Mouse (Mus musculus) heart, embryonic 11.5 days (tissue): ENCODE measurements around the gene Arhgef17. TPM values are rescaled to one million over a fixed set of nuclear protein-coding genes. Genes with fewer than 3 reads are reported as not detected.
"Not testable (repeated sequence)": the region's sequence is repeated elsewhere in the genome, so short reads cannot be mapped to it uniquely, and the experiment has no call there.

Experiments used
- ATAC-seq: fragments of 200-750 bp; cut with Nextera tagmentation; replicated peaks from 2 replicates; pipeline ENCODE4 v1.8.0; 2017; ENCODE audit warnings: moderate library complexity; ENCODE audit not compliant: insufficient number of reproducible peaks, low FRiP score, low TSS enrichment
- H3K27ac ChIP-seq: fragments of 300-500 bp; sonication (generic); 2 replicates; pipeline ENCODE4 v1.5.1; 2014; ENCODE audit warnings: mild to moderate bottlenecking, low read depth, low read length
- H3K27me3 ChIP-seq: fragments of 300-500 bp; sonication (generic); 2 replicates; pipeline ENCODE4 v1.6.1; 2014; ENCODE audit warnings: mild to moderate bottlenecking, low read length, mixed read lengths; ENCODE audit not compliant: control insufficient read depth, insufficient read depth
- H3K36me3 ChIP-seq: fragments of 300-500 bp; sonication (generic); 2 replicates; pipeline ENCODE4 v1.6.1; 2014; ENCODE audit warnings: mild to moderate bottlenecking, low read length, moderate library complexity, mixed read lengths; ENCODE audit not compliant: control insufficient read depth, insufficient read depth
- H3K4me1 ChIP-seq: fragments of 300-500 bp; sonication (generic); 2 replicates; pipeline ENCODE4 v1.6.1; 2014; ENCODE audit warnings: low read length; ENCODE audit not compliant: control insufficient read depth, insufficient read depth
- H3K4me2 ChIP-seq: fragments of 300-500 bp; sonication (generic); 2 replicates; pipeline ENCODE4 v1.6.1; 2014; ENCODE audit warnings: mild to moderate bottlenecking, moderate library complexity
- H3K4me3 ChIP-seq: fragments of 300-500 bp; sonication (generic); 2 replicates; pipeline ENCODE4 v1.5.1; 2014; ENCODE audit warnings: low read depth, low read length
- H3K9ac ChIP-seq: fragments of 300-500 bp; sonication (generic); 2 replicates; pipeline ENCODE4 v1.6.1; 2014; ENCODE audit warnings: mild to moderate bottlenecking, low read depth, low read length, moderate library complexity
- H3K9me3 ChIP-seq: fragments of 300-500 bp; sonication (generic); replicated peaks from 2 replicates; pipeline ENCODE4 v1.6.1; 2016; ENCODE audit warnings: low read length; ENCODE audit not compliant: control insufficient read depth
- WGBS: fragments of 180-500 bp; shearing (Covaris S2); extraction: QIAGEN DNeasy Blood & Tissue Kit; methylation state at CpG from one replicate; pipeline ENCODE4 v1.1.7; 2014; ENCODE audit not compliant: insufficient replicate concordance; 5-methylcytosine and 5-hydroxymethylcytosine counted together
- polyA plus RNA-seq: library from polyadenylated mRNA; unstranded; fragments of >200 nt; fragmentation: Nextera tagmentation; extraction: Ambion mirVana; gene quantifications from 2 replicates; pipeline ENCODE4 v1.2.1, GENCODE M21; 2014

The Arhgef17 gene
- polyA plus RNA-seq, 1 experiment from 2014 or later: 8.5 TPM

GRCm38 (mm10) chr7:100849508-100849907 is 82.4 kb downstream of the Arhgef17 start:
- Histone ChIP-seq H3K27me3 (no peaks in the 10 kb centered on the region), H3K9ac (no peak overlapping the region), H3K4me3 (no peak overlapping the region), H3K27ac (no peak overlapping the region), H3K9me3 (no peaks in the 10 kb centered on the region), H3K4me2 (no peak overlapping the region), H3K4me1 (peaks cover 38% of the 10 kb centered on the region), H3K36me3 (0 out of 2 replicates have a peak, but pooled peaks cover 2% of the 10 kb centered on the region)
- no peak for ATAC-seq
- WGBS: 92% methylated on average over 2 of the region's 2 CpGs

GRCm38 (mm10) chr7:100848744-100849143 is 83.2 kb downstream of the Arhgef17 start:
- 36% methylated on average over 6 of the region's 6 CpGs for WGBS
- no peaks in the 10 kb centered on the region for H3K27me3 ChIP-seq
- H3K4me3 ChIP-seq: no peak overlapping the region
- H3K27ac ChIP-seq: no peak overlapping the region
- H3K4me1 ChIP-seq: peaks cover 38% of the 10 kb centered on the region
- H3K36me3 ChIP-seq: 0 out of 2 replicates have a peak, but pooled peaks cover 2% of the 10 kb centered on the region
- H3K9ac ChIP-seq: no peak overlapping the region
- no peaks in the 10 kb centered on the region for H3K9me3 ChIP-seq
- no peak for ATAC-seq
- H3K4me2 ChIP-seq: no peak overlapping the region

DNA sequence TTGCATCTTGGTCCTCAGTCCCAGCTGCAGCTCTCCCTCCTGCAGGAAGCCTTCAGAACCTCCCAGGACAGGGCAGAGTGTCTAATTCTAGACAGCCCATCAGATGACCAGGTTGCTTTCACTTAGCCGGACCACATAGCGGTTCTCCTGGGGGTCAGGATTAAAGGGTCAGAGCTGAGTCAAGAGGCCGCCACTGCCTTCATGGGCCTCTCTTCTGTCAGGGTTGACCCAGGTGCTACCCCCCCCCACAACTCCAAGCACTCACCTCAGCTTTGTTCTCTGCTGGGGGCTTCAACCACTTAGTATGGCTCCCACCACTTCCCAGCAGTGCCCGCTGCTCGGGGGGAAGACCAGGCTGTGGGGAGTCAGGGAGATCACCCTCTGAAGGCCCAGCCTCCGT is 84.8 kb downstream of the Arhgef17 start:
- Histone ChIP-seq H3K9me3 (no peaks in the 10 kb centered on the region), H3K9ac (no peak overlapping the region), H3K36me3 (0 out of 2 replicates have a peak, but pooled peaks cover 2% of the 10 kb centered on the region), H3K4me1 (peaks cover 24% of the 10 kb centered on the region), H3K27me3 (no peaks in the 10 kb centered on the region), H3K27ac (no peak overlapping the region), H3K4me3 (no peak overlapping the region), H3K4me2 (no peak overlapping the region)
- 86% methylated on average over 6 of the region's 6 CpGs for WGBS
- ATAC-seq: no peak

DNA sequence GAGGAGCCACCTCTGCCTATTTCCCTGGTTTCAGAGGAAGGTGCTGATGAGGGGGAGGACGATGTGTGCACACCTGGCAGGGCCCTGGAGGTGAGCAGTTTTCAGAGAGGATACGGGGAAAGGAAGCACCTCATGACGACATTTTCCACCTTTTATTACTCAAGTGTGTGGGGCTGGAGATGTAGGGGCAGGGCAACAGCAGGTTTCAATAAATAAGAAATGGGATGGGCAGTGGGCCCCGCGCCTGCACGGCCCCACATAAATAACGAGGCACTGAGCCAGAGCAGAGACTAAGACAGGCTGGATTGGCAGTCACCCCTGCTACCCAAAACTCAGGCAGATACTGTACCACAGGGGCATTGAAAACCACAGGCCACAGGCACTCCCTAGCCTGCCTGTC is 85.9 kb downstream of the Arhgef17 start:
- not testable (repeated sequence) for ATAC-seq, H3K36me3 ChIP-seq, H3K4me3 ChIP-seq, H3K27me3 ChIP-seq, H3K9ac ChIP-seq, H3K4me2 ChIP-seq, H3K27ac ChIP-seq, H3K9me3 ChIP-seq
- peaks cover 16% of the 10 kb centered on the region for H3K4me1 ChIP-seq
- 78% methylated on average over 7 of the region's 7 CpGs for WGBS

DNA sequence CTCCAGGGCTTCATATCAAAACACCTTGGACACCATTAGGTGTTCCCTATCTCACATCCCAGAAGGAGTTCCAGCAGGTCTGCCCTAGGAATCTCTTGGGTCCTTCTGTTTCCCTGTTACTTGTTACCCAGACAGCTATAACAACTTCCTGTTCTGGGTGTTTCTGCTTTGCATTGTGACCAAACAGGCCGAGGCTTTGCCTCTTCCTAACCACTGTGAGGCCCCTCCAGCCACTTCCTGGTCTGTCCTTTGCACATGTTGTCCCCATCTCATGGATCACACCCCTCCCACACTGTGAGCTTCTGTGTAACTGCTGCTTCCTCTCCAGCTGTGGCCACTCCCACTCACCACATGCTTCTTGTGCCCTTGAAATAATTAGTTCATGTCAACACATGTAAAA is 86.5 kb downstream of the Arhgef17 start:
- Histone ChIP-seq H3K27me3 (no peaks in the 10 kb centered on the region), H3K36me3 (0 out of 2 replicates have a peak, but pooled peaks cover 2% of the 10 kb centered on the region), H3K27ac (0 out of 2 replicates have a peak overlapping the region, but pooled peaks have one; percentile 36), H3K9ac (no peak overlapping the region), H3K4me1 (peaks cover 16% of the 10 kb centered on the region), H3K4me2 (no peak overlapping the region), H3K4me3 (no peak overlapping the region), H3K9me3 (no peaks in the 10 kb centered on the region)
- 20% methylated on average over 1 of the region's 1 CpGs for WGBS
- ATAC-seq: no peak

- ATAC-seq: no peak
- 0 out of 2 replicates have a peak overlapping the region, but pooled peaks have one; percentile 36 for H3K27ac ChIP-seq
- H3K9me3 ChIP-seq: no peaks in the 10 kb centered on the region
- no peak overlapping the region for H3K4me2 ChIP-seq
- H3K4me3 ChIP-seq: no peak overlapping the region
- H3K36me3 ChIP-seq: 0 out of 2 replicates have a peak, but pooled peaks cover 2% of the 10 kb centered on the region
- no peak overlapping the region for H3K9ac ChIP-seq
- no peaks in the 10 kb centered on the region for H3K27me3 ChIP-seq
- peaks cover 17% of the 10 kb centered on the region for H3K4me1 ChIP-seq
These were observed 86.9 kb downstream of the Arhgef17 start for GRCm38 (mm10) chr7:100845026-100845400.

DNA sequence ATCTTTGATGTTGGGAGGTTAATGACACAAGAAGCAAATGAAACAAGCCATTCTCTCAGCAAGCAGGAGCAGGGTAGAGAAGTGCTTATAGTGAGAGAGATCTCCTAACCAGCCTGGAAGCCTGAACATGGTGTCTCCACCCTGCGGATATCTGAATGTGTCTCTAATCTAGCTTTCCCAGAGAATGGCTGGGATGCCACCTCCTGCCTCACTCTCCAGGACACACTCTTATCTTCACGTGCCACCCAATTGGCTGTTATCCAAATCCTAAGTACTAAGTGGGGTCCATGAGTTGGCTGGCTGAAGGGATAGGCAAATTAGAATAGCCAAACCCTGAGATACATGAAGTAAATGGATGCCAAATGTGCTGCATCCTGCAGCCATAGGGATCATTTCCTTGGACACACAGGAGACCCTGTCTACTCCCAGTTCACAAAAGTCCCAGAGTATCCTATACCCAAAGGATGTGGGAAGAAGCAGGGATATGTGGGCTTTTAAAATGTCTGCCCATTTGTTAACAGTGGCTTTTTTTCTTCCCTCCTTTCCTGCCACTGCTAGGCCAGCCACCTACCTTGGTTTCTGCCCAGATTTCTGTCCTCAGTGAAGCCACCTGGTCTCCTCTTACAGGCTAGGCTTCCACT is 87.4 kb downstream of the Arhgef17 start:
- WGBS: 29% methylated on average over 2 of the region's 2 CpGs
- Histone ChIP-seq H3K27ac (peak overlapping the region; percentile 36; the same call in 1 of the 2 replicates), H3K9ac (no peak overlapping the region), H3K4me1 (peaks cover 22% of the 10 kb centered on the region), H3K27me3 (no peaks in the 10 kb centered on the region), H3K9me3 (no peaks in the 10 kb centered on the region), H3K4me3 (no peak overlapping the region), H3K36me3 (no peaks in the 10 kb centered on the region), H3K4me2 (0 out of 2 replicates have a peak overlapping the region, but pooled peaks have one; percentile 17)
- no peak for ATAC-seq

- Histone ChIP-seq H3K4me3 (no peak overlapping the region), H3K9ac (no peak overlapping the region), H3K9me3 (no peaks in the 10 kb centered on the region), H3K4me1 (peaks cover 22% of the 10 kb centered on the region), H3K27me3 (no peaks in the 10 kb centered on the region), H3K27ac (peak overlapping the region; percentile 16; the same call in 1 of the 2 replicates), H3K4me2 (0 out of 2 replicates have a peak overlapping the region, but pooled peaks have one; percentile 17), H3K36me3 (no peaks in the 10 kb centered on the region)
- ATAC-seq: no peak
- 66% methylated on average over 2 of the region's 2 CpGs for WGBS
These were observed 88.0 kb downstream of the Arhgef17 start for GRCm38 (mm10) chr7:100843866-100844265.

DNA sequence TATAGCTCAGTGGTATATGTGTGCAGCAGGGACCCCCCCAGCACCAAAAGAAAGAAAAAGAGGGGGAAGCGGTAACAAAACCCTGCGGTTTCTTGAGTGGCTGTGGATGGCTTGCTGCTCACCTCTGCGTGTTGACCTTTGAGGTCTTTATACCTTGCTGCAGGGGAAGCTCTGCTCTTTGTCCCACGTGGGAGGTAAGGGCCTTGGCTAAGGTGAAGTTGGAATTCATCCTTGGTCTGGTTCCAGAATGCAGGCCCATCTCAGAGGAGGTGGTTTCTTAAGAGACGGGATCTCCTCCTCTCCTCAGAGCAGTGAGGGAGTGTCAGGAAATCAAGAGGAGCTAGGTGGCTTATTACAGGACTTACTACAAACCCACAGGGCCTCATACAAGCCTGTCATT is 89.7 kb downstream of the Arhgef17 start:
- no peaks in the 10 kb centered on the region for H3K36me3 ChIP-seq
- H3K9ac ChIP-seq: no peak overlapping the region
- H3K9me3 ChIP-seq: no peaks in the 10 kb centered on the region
- H3K4me2 ChIP-seq: no peak overlapping the region
- ATAC-seq: no peak
- peaks cover 22% of the 10 kb centered on the region for H3K4me1 ChIP-seq
- no peak overlapping the region for H3K4me3 ChIP-seq
- no peaks in the 10 kb centered on the region for H3K27me3 ChIP-seq
- H3K27ac ChIP-seq: no peak overlapping the region
- 90% methylated on average over 5 of the region's 5 CpGs for WGBS
